Mouse (Mus musculus) MEL (cell line): ENCODE results near the gene Ttyh2.

Source experiments
- CHD2 ChIP-seq: IDR thresholded peaks from 2 replicates; pipeline ENCODE4 v1.6.1; 2011; ENCODE audit warnings: low read length, improper control_type of control experiment
- CTCF ChIP-seq, 3 experiments: IDR thresholded peaks in 2 of 3; conservative IDR thresholded peaks in 1 of 3; 2 replicates each; pipeline ENCODE4 v1.5.1; 2011 to 2012; ENCODE audit warnings: low read length in 3 of 3, low read depth in 2 of 3, mild to moderate bottlenecking in 2 of 3, improper control_type of control experiment in 1 of 3, inconsistent platforms in 1 of 3, mixed read lengths in 1 of 3, moderate library complexity in 1 of 3; ENCODE audit not compliant: control insufficient read depth in 1 of 3, insufficient read depth in 1 of 3, poor library complexity in 1 of 3, severe bottlenecking in 1 of 3
- EP300 ChIP-seq, 2 experiments: IDR thresholded peaks; 2 replicates each; pipeline ENCODE4 v1.6.1; 2011; ENCODE audit warnings: improper control_type of control experiment in 2 of 2, low read length in 2 of 2, low read depth in 1 of 2, mild to moderate bottlenecking in 1 of 2
- MAFK ChIP-seq: IDR thresholded peaks from 2 replicates; pipeline ENCODE4 v1.6.1; 2011; ENCODE audit warnings: low read depth, mild to moderate bottlenecking, low read length, improper control_type of control experiment, borderline replicate concordance
- MYC ChIP-seq: IDR thresholded peaks from 2 replicates; pipeline ENCODE4 v1.6.1; 2011; ENCODE audit warnings: low read depth, mild to moderate bottlenecking, low read length, improper control_type of control experiment, moderate library complexity
- NRF1 ChIP-seq: IDR thresholded peaks from 2 replicates; pipeline ENCODE4 v1.6.1; 2014; ENCODE audit warnings: low read depth, mild to moderate bottlenecking, inconsistent platforms, low read length, improper control_type of control experiment, moderate library complexity; ENCODE audit not compliant: poor library complexity, insufficient read depth, severe bottlenecking
- POLR2A ChIP-seq, 2 experiments: IDR thresholded peaks; 2 replicates each; pipeline ENCODE4 v1.6.1; 2011 to 2012; ENCODE audit warnings: low read length in 2 of 2, mild to moderate bottlenecking in 2 of 2, control low read depth in 1 of 2, improper control_type of control experiment in 1 of 2, low read depth in 1 of 2, moderate library complexity in 1 of 2; ENCODE audit not compliant: control insufficient read depth in 1 of 2, insufficient read depth in 1 of 2, poor library complexity in 1 of 2
- TAL1 ChIP-seq: IDR thresholded peaks from 2 replicates; pipeline ENCODE4 v1.6.1; 2012; ENCODE audit warnings: mild to moderate bottlenecking, inconsistent platforms, low read length, moderate library complexity, mixed read lengths
- USF1 ChIP-seq: IDR thresholded peaks from 2 replicates; pipeline ENCODE4 v1.6.1; 2014; ENCODE audit warnings: low read depth, mild to moderate bottlenecking, inconsistent platforms, low read length, improper control_type of control experiment, moderate library complexity

DNA sequence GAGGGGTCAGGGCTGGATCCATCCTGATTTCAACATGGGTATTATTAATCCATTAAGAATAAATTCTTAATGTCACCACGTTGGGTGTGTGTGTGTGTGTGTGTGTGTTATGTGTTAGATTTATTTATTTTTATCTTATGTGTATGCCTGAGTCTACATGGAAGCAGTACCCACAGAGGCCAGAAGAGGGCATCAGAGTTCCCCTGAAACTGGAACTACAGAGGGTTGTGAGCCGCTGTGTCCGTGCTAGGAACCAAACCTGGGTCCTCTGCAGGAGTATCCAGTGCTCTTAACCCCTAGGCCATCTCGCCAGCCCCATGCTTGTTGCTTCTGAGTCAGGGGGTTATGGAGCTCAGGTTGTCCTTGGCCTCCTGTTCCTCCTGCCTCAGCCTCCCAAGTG lies 25.7 kb upstream of the Ttyh2 start:
- TF ChIP-seq CHD2 = no peak
- no peak for TF ChIP-seq MYC
- TF ChIP-seq USF1 = no peak
- TF ChIP-seq POLR2A (IDR thresholded peaks at IDR 0.05; ENCODE audit: control insufficient read depth in 1 of 2, insufficient read depth in 1 of 2, low read depth in 1 of 2, low read length in 2 of 2, poor library complexity in 1 of 2) = no peak
- no peak for TF ChIP-seq MAFK
- TF ChIP-seq NRF1 = no peak
- no peak for TF ChIP-seq TAL1
- peak; percentile 24 to 34 (median 34); a peak in 4 of 6 replicates for TF ChIP-seq CTCF (IDR thresholded peaks at IDR 0.05 in 2 of 3, conservative IDR thresholded peaks at IDR 0.05 in 1 of 3; ENCODE audit: control insufficient read depth in 1 of 3, insufficient read depth in 1 of 3, low read depth in 2 of 3, low read length in 3 of 3, poor library complexity in 1 of 3, severe bottlenecking in 1 of 3)
- TF ChIP-seq EP300 (IDR thresholded peaks at IDR 0.05; ENCODE audit: low read depth in 1 of 2, low read length in 2 of 2) = no peak
